Mouse (Mus musculus) lung, postnatal 14 days (tissue): ENCODE results near the gene Galk2.

ENCODE experiments used
- DNase-seq: peaks from one replicate; pipeline ENCODE4 v3.0.0; 2021

Galk2 gene

DNA sequence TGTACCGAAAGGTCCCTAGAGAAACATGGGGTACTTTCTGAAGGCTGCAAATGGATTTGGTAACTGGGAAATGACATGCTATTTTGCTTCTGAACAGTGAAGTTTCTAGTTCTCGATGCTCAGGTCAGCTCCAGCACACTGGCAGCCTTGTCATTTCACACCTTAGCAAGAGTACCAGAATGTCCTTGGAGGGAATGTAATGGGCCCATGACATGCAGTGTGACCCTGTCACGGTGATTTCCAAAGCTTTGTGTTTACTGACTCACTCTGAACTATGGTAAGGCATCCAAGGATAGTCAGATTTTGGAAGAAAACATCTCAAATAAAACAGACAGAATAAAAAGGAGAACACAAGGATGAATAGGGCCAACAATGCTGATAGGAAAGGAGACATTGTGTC lies 42.5 kb downstream of the Galk2 start:
- DNase-seq = no peak

DNA sequence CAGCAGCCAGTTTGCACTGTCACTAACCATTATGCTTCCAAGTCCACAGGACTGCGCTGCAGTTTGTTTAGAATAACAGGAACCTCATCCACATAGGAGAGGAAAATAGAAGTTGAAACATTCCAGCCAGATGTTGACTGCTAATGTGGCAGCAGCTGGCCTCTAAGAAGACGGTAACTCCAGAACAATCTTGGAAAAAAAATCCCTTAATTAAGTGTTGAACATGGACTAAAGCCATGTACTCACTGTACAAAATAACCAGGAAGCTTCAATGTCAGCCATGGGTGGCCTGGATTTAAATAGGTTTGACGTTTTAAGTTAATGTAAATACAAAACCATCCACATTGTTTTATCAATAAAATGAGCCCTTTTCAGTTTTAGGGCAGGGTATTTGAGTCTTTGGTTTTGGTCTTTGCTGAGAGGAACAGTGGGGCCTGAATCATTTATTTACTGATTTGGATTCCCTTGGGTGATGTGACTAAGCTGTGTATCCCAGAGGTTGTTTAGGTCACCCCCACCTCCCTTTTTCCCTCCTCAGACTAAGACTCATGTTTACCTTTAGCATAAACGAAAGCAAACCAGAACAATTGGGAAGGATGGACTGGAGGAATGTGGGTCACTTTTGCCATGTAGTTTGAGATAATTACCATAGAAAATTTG lies 47.6 kb downstream of the Galk2 start:
- no peak for DNase-seq

GRCm38 (mm10) chr2:125907580-125908255 lies 48.8 kb downstream of the Galk2 start:
- DNase-seq = no peak

DNA sequence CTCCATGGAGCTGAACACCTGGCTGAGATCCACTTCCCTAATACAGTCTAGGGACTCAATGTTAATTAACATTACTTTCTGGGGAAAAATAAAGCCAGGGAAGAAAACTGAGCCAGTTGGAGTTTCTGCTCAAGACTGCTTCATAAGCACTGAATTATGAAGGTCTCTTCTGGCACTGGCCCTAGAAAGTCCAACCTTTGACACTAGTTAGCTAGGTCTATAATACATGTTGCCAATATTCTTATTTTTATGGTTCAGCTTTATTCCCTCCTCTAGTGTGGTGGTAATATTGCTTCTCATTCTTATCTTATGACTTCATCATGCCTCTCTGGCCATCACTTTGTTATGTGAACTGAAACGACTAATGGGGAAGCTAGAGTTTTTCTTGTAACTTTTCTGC lies 55.3 kb downstream of the Galk2 start:
- no peak for DNase-seq

DNA sequence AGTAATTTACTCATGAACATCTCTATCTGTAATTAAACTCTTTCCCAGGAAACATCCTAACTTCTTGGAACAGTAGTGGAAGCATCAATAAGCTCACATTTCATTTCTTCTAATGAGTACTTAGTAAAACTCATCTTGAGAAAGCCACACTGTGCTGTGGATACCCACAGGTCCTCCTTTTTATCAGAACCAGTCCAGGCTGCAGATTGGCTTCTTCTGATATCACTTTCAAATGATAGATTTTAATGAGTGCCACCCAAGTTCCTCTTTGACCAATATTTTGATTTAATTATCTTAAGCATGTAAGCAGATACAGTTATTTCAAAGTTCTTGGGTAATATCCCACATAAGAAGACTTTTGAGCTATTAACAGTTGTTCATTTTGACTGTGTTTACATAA lies 55.8 kb downstream of the Galk2 start:
- no peak for DNase-seq

DNA sequence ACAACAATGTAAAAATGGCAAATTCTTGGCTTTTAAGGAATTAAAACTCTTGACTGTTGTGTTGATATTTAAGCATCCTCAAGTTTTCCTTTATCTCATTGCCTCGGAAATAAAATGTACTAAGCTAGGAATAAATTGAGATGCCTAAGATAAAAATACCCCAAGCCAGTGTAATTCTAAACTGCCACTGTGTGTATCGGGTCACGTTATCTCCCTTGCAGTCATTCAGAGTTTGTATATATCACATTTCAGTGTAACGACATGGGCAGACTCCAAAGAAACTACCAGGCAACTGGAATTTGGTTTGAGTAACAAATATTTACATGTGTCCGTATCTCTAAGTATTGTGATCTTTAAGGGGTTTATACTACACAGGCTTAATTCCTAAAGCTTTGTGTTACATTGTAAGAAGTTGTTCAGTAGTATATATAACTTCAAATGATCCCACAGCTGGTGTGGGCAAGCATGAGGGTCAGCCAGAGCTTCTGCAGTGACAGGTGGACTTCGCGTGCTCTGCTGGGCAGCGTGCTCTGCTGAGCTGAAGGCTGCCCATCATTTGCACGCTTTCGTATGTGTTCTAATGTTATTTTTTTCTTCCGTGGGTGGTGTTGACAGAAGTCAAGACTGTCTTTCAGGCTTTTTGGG lies 57.9 kb downstream of the Galk2 start:
- DNase-seq = no peak

- no peak for DNase-seq
Measured at GRCm38 (mm10) chr2:125917297-125917679, 58.4 kb downstream of the Galk2 start.

DNA sequence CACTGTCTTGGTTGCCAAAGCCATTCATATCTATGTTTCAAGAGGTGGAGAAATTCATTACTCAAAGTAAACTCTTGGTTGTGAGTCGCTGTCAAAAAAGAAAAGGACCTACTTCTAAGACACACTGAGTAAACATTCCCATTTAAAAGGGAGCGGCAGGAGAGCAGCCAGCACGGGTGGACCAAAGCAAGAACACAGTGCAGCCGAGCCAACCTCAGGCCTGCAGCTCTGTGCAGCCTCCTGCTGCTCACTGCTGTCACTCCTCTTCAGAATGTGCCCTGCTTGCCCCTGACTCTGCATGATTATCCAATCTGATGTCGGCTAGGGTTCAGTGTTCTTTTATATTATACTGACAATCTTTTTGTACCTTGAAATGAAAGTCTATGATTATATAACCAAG lies 62.4 kb downstream of the Galk2 start:
- DNase-seq = no peak

DNA sequence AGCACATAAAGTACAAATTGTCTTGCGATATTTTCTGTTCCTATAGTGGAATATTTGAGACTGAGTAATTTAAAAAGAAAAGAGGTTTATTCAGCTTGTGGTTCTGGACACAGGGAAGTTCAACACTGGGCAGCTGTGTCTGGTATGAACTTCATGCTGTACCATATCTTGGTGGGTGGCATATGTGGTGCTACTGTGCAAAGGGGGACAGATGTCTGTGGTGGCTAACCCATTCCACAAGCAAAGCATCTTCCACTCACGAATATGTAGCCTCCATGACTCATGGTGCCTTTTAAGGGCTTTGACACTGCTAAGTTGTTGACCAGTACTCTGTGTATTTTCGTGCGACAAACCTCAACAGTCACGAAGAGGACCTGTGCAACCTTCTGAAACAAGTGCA lies 63.2 kb downstream of the Galk2 start:
- DNase-seq = no peak

DNA sequence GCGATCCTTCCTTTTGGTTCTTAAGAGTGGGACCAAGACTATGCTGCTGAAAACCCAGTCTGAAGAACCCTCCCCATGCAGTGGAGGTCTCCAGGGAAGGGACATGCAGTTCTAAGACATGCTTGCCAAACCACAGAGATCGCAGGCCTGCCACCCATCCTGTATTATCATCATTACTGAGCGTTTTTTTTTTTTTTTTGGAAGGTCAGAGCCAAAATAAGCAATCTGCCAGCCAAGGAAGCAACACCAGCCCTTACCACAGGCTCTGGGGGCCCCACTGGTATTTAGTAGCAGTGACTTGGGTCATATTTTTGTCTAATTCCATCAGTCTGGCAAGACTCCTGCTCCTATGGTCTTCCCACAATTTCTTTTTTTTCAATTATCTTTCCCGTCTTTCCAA lies 64.0 kb downstream of the Galk2 start:
- DNase-seq = no peak

- no peak for DNase-seq
Measured at GRCm38 (mm10) chr2:125923346-125923745, 64.4 kb downstream of the Galk2 start.

GRCm38 (mm10) chr2:125924554-125924953 lies 65.6 kb downstream of the Galk2 start:
- no peak for DNase-seq

- no peak for DNase-seq
Measured at GRCm38 (mm10) chr2:125925081-125925480, 66.2 kb downstream of the Galk2 start.

GRCm38 (mm10) chr2:125929396-125929795 lies 70.5 kb downstream of the Galk2 start:
- DNase-seq = no peak

- DNase-seq = no peak
Measured at GRCm38 (mm10) chr2:125929872-125930271, 71.0 kb downstream of the Galk2 start.

DNA sequence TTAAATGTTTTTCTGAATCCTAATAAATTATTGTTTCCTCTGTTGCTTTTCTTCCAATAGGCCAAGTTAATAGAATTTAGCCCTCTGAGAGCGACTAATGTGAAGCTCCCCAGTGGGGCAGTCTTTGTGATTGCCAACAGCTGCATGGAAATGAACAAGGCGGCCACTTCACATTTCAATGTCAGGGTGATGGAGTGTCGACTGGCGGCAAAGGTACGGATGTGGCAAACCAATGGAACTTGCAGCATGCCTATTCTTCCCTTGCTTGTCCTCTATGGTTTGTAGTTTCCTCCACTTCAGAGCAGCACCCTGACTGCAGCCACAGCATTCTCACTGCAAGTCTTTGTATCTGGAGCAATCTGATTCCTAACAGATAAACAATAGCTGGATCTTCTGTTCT lies 72.3 kb downstream of the Galk2 start:
- no peak for DNase-seq

GRCm38 (mm10) chr2:125932734-125933133 lies 73.8 kb downstream of the Galk2 start:
- DNase-seq = no peak

DNA sequence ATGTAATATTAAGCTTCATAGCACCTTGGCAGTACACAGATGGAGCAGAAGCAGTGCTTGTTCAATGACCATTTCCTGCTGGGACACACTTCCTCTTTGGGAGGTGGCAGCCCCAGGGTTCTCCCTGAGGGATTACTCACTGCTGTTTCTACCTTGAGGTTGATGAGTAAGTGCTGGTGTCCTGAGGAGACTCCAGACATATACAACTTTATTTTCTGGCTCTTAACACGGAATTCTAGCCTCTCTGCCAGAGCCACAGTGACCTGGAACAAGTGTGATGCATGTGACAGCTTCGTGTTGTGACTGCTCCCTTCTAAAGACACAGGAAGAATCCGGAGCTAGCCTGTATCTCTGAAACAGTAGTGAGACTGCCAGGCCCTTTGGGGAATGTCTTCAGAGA lies 75.1 kb downstream of the Galk2 start:
- no peak for DNase-seq

DNA sequence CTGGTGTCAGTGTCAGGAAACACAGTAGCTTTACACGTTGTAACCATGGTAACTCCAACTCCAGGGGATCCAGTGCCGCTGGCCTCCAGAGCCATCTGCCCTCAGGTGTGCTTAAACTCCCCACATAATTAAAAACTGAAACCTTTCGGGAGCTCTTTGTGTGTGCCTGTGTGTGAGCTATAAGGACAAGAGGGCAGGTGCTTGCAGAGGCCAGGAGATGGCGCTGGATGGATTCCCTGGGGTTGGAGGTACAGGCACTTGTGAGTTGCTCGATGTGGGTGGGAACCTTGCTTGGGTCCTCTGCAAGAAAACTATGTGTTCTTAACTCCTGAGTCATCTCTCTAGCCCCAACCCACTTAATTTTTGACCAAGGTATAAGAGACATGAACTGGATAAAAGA lies 77.5 kb downstream of the Galk2 start:
- no peak for DNase-seq

GRCm38 (mm10) chr2:125938993-125939642 lies 80.2 kb downstream of the Galk2 start:
- DNase-seq = no peak

- DNase-seq = no peak
Measured at GRCm38 (mm10) chr2:125941111-125941785, 82.3 kb downstream of the Galk2 start.

DNA sequence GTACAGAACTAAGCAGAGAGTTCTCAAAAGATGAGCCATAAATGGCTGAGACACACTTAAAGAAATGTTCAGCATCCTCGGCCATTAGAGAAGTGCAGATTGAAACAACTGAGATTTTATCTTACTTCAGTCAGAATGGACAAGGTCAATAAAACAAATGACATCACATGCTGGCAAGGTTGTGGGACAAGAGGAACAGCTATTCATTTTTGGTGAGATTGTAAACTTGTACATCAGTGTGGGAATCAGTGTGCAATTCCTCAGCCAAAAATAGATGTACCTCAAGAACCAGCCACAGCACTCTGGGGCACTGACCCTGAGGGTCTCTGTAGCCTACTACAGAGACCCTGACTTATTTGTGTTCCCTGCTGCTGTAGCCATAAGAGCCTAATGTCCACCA lies 84.4 kb downstream of the Galk2 start:
- no peak for DNase-seq

- no peak for DNase-seq
Measured at GRCm38 (mm10) chr2:125948195-125948594, 89.3 kb downstream of the Galk2 start.
